Mouse (Mus musculus): ENCODE results near the gene Slc33a1.

Slc33a1 gene

DNA sequence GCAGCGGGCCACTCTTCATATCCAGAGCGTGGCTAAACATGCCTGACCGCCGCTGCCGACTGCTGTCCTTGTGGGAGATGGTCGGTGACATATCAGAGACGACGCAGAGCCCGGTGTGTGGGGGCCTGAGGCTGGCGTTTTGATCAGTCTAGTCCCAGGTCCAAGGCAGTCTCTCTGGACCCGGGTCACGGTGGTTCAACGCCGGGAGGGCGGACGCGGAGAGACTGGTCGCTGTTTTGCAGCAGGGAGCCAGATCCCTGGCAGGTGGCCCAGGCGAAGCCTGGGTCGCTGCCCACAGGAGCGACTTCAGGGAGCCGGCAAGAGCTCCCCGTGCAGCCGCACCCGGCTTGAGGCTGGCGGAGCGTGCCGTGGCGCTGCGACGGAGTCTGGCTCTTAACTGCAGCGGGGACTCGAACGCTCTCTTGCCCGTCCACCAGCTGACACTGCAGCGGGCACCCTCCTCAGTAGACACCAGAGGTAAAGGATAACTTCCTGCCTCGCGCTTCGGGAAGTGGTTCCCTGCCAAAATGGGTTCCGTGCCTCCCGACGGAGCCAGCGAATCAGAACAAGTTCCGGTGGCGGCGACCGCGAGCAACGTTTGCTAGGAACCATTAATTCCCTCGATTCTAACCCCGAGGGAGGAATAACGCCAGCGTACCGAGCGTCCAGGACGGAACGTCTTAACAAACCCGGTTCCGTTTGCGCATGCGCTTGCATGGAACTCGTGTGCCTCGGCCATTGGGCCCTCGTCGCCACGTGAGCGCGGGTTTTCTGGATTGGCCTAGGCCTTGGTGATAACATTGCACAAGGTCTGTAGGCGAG lies at the start of gene Slc33a1:
Gene Slc33a1 (minus strand): TSS at position 669 of the 822 bp plus-strand sequence.
- peak; percentile 97 for DNase-seq (ENCODE audit: low spot score)

DNA sequence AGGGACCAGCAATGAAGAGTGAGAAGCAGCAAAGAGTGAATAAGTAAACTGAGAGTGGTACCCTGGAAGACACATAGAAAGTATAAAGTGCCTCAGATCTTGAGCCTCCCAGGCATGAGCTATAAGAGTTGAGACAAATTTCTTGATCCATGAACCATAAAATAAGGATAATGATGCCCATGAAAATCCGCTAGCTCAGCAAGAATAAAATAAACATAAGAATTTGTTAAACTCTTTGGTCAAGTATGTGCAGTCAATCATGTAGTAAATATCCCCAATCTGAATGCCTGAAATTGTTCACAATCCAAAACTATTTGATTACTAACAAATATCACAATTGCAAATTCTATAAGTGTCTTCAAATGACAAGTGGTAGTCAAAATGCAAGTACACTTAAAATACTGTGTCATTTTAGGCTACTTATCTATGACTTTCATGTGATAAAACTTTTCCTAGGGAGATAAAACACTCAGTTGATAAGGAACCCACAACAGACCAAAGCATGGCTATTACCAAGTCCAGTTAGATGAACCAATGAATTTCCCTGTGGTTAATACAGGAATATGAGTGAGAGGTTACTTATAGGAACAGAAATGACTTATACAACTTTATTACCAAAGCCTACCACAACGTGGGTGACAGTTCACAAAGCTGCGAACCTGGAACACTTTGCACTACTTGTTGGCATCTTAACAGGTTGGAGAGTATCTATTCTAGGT lies 24.3 kb upstream of the Slc33a1 start:
- no peak for DNase-seq (ENCODE audit: low spot score)

DNA sequence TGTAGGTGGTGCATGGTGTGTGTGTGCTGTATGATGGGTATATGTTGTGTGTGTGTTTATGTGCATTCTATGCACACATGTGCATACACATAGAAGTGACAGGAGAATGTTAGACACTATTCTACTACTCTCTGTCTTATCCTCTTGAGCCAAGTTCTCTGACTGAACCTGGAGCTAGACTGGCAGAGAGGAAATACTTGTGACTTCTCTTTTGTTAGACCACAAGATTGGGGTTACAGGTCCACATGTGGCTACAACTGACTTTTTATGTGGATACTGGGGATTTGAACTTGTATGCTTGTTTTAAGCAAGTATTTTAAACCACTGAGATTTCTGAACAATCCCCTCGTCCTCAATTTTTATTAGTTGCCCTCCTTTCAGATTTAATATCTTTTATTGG lies 22.1 kb upstream of the Slc33a1 start:
- DNase-seq (ENCODE audit: low spot score) = no peak

DNA sequence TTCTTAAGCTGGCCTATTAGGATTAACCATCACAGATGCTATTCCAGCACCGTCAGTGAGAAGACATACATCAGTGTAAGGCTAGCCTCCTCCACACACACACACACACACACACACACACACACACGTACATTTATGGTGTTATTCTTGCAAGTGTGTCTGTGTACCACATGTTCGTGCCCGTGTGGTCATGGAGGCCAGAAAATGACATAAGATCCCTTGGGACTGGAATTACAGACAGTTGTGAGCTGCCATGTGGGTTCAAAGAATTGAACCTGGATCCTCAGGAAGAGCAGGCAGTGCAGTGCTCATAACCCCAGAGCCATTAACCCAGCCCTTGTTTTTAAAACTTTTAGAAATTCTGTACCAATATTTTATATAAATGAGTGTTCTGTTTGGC lies 13.3 kb upstream of the Slc33a1 start:
- no peak for DNase-seq (ENCODE audit: low spot score)

DNA sequence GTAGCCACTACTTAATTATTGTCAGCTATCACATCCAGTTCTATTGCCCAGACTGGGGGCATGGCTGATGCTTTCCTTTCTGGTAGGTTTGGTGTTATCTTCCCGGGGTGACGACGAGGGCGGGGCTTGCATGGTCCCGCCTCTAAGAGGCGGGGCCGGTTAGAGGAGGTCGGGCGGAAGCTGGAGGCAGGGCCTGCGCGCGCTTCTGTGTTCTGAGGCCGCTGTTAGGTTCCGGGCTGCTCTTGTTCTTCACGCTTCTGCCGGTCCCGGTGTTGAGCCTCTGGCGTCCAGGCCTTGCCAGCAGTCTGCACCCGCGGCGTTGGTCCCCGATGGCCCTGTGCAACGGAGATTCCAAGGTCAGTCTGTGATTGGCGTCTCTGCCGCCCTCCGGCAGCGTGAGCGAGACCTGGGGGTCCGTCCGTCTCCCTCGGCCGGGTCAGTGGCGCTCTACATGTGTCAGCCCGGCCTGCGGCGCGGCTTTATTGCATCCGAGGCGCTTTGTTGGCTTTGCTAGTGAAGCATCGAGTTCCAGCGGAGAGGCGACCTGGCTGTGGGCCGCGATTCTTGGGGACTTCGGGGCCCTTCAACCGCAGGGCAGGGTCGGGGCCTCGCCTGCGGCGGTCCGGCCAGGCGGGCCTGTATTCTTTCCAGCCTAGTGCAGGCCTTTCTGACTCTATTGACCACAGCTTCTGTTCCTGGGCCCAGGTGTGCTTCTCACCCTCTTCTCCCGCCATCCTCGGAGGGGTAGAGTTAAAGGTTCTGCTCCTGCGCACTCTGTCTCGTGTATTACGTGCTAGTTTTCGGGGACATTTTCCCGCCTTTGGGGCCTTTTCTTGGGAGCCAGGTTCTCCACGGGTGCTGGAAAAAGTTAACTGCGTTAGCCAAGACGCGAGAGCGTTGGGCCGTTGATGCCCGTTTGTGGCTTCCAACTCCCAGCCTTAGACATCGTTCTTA lies 11.7 kb upstream of the Slc33a1 start, which contains the start of gene Gmps:
Gene Gmps (plus strand): TSS at position 152 of the 954 bp plus-strand sequence.
- peak; percentile 91 for DNase-seq (ENCODE audit: low spot score)

DNA sequence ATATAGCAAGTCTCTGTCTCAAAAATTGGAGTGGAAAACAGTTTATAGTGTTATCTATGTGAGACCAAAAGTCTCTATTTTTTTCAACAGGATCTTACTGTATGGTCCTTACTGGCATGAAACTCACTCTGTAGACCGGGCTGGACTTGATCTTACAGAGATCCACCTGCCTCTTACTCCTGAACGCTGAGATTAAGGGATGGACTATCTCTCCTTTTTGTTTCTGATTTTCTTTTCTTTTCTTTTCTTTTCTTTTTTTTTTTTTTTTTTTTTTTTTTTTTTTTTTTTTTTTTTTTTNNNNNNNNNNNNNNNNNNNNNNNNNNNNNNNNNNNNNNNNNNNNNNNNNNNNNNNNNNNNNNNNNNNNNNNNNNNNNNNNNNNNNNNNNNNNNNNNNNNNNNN lies 1.4 kb upstream of the Slc33a1 start:
- no peak for DNase-seq (ENCODE audit: low spot score)

DNA sequence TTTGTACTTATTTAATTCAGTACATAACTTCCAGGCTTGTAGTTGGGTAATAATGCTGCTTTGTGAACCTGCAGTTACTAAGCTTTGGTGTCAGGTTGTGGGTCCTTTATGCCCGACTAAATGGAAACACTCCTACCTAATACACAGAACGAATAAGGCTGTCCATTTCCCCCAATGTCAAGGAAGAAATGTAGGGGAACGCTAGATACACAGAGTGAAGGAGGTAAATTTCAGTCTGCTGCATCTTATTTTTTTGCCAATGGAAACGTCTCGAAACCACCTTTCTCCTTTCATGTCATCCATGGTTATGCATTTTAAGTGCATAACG lies 318 bp upstream of the Slc33a1 start:
- DNase-seq (ENCODE audit: low spot score) = no peak

DNA sequence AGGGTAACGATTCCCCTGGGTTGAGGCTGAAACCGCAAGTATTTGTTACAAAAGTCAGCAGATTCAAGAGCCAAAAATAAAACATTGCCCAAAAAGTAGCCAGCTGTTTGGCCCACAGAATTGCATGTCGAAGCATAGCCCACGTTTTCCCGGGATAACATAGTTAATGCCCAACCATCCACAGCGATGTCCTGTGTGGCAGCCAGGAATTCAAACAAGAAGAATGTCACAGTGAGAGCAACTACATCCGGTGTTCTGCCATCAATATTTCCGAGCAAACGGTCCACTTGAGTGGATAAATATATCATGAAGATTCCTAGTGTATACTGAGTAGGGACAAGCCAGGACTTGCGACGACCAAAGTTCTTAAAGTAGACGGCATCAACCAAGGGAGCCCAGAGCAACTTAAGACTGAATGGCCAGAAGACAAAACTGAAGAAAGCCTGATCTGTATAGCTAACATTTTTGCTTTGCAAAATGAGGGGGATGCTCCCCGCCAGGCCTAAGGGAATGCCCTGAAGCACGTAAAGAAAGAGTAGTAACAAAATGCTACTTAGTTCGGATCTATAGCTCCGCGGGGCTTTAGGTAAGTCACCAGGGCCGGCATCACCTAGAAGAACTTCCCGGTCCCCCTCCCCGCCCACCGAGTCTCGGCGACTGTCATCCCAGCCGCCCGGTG lies 1.0 kb downstream of the Slc33a1 start:
- DNase-seq (ENCODE audit: low spot score) = no peak

DNA sequence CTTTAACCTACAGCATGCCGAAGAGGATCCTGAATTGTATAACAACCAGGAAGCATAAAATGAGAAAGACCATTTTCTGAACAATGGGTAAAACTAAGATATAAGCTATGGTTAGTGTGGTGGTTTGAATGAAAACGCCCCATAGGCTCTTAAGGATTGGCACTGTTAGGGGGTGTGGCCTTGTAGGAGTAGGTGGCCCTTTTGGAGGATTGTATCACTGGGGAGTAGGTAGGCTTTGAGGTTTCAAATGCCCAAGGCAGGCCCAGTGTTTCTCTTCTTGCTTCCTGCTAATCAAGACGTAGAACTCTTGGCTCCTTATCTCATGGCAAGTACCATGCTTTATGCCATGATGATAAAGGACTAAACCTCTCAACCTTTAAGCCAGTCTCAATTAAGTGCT lies 14.7 kb downstream of the Slc33a1 start:
- no peak for DNase-seq (ENCODE audit: low spot score)

DNA sequence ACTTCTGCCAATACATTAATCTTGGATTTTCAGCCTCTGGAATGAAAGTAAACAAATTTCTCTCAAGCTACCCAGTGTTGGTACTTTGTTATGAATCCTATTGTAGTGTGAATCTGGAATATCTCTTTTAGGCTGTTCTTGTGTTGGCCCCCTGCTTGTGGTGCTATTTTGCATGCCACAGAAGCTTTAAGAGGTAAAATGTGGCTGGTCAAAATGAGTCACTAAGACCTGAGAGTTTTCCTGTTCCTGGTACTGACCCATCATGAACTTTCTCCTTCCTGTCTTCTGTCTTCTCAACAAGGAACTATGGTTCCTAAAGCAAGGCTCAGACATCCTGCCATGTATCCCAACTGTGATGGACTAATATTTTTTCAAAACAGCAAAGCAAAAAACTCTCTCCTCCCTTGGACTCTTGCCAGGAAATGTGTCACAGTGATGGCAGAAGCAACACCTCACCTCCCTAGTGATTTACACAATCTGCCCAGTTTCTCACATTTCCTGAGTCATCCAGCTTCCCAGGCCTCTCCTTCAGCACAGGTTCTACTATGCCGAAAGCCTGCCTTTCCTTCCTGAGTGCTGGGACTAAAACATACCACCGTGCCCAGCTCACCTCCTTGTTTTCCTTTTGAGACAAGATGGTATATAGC lies 23.2 kb downstream of the Slc33a1 start:
- no peak for DNase-seq (ENCODE audit: low spot score)

DNA sequence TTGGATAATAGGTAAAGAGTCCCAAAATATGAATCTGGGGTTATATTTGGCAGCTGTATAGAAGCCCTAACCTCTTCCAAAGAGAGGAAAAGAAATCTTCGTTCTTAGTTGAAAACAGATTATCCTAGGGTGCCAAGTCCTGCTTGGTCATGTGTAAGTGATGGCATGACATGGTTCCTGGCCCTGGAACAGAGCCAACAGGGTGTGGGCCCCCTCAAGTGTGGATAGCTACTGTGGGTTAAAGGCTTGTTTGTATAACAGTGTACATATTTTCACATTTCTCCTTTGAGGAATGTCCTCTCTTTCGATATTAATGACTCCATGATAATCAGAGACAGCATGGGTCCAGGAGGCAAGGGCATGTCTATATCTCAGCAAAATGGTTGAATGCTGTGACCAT lies 25.6 kb downstream of the Slc33a1 start:
- no peak for DNase-seq (ENCODE audit: low spot score)

DNA sequence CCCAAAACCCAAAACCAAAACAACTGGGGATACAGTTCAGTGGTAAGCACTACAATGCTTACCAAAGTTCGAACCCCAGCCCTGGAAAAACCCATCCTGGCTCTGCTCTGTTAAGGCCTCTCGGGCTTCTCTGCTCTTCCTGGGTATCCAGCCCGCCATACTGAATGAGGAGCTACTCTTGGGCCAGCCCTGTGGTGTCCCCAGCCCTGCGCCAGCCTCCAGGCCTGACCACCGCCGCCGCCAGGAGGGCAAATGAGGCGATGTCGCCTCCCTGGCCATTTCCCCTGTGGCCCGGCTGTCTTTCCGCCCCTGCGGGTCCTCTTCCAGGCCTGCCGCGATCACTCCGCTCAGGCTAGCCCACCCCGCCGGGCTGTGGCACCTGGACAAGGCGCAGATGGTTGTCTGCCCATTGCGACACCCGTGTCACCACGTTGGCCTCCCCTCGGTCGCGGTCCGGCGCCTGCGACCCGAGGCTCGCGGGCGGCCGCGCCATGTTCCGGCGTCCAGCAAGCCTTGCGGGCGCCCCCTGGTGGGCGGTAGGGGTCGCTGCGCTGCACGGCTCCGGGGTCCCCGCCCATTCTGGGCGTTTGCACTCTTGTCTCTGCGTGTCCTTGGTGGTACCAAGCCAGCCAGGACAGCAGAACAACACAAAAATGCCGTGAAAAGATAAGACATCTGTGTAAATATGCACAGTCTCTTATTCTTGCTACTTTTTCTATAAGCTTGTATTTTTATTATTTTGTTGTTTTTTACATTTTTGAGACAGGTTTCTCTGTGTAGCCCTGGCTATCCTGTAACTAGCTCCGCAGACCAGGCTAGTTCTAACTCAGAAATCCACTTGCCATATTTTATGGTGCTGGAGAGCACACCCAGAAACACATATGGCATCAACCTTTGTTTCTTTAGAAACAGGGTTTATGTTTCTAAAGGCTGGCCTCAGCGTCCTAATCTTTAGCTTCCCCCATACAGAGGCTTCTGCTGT lies 35.4 kb downstream of the Slc33a1 start, which contains the start of gene E130311K13Rik:
Gene E130311K13Rik (minus strand): TSS at position 595 of the 982 bp plus-strand sequence.
- peak; percentile 94 for DNase-seq (ENCODE audit: low spot score)

DNA sequence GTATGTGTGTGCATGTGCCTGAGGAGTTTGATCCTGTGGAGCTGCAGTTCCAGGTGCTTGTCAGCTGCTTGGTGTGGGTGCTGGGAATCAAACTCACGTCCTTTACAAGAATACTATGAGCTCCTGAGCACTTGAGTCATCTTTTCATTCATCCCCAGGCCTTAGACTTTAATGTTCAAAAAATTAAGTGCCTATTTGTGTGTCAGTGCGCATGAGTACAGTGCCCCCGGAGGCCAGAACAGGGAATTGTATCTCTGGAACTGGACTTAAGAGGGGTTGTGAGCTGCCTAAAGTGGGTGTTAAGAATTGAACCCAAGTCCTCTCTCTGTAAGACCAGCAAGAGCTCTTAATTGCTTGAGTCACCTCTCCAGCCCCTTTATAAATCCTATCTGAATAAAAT lies 44.9 kb downstream of the Slc33a1 start:
- DNase-seq (ENCODE audit: low spot score) = no peak

DNA sequence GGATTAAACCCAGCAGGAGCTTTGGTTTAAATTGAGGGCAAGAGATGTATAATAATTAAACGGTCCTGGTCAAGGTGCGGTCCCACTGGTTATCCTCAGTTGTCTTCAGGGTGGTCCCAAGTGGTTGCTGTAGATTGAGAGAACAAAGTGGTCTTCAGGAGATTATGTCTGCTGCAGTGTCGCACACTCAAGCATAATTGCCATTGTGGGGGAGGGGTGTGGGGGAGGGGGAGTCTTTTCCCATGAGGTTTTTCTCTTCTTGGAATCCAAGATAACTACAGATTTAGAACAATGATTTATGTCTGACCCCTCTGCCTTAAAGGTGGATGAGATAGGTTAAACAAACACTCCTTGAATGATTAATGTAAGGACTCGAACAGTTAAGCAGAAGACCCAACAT lies 54.3 kb downstream of the Slc33a1 start:
- no peak for DNase-seq (ENCODE audit: low spot score)

DNA sequence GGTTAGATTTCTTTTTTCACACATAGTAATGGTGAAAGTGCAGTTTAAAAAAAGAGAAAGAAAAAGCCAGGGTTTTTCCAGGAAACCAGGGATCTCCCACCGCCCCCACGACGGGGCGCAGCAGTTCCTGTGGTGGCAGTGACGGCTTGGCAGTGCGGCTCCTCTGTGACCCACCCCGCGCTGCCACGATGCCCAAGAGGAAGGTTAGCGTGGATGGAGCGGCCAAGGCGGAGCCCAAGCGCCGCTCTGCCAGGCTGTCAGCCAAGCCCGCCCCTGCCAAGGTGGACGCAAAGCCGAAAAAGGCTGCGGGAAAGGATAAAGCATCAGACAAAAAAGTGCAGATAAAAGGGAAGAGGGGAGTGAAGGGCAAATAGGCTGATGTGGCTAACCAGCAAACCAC lies 59.3 kb downstream of the Slc33a1 start:
- DNase-seq (ENCODE audit: low spot score) = peak; percentile 40

DNA sequence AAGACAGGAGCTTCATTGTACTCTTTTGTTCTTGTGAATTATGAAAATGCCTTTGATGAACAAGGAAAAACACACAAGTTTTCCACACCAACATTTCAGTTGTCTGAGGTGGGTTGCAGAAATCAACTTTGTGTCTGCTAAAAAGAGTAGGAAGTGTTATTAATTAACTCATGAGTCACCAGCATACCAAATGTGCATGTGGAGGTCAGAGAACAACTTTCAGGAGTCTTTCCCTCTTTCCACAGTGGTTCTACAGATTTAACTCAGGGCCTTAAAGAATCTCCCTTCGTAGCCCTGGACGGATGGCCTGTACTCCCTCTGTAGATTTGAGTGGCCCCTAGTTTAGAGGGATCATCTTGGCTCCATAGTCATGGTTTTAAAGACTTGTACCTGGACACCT lies 60.4 kb downstream of the Slc33a1 start:
- DNase-seq (ENCODE audit: low spot score) = no peak

DNA sequence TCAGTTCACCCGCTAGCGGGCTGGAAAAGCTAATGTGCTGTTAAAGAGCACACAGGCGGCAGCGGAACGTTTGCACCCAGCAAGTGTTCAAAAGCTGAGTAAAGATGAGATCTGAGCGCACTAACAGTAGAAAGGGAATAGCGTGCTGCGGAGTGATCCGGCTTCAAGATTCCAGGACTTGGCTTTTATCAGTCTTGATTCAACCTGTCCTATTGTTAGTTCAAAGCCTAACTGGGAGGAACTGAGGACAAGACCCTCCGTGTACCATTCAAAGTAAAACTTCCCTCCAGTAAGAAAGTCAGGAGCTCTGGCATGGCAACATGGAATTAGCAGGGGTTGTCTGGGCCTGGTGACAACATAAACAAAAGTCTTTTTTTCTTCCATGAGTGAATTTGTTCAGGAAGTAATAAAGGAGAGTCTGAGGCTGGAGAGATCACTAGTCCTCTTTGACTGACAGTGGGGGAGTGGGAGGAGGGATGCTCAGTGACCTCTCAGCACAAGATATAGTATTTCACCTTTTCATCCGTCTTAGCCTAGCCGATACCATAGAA lies 64.5 kb downstream of the Slc33a1 start:
- DNase-seq (ENCODE audit: low spot score) = peak; percentile 5

DNA sequence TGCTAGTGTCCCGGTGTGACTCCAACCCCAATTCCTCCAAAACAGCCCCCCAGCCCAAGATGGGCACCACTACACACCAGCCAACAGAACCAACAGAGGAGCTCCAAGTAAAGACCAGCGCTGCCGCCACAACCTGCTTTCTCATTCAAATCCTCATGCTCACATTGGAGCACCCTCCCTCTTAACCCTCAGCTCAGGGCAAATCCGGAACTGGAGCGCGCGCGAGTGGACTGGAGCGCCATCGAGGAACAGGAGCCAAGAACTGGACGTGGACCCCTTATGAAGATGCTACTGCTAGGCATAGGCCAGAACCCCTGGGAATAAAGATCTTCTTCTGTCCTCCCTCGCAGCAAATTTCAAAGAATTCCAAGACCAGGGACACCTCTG lies 65.3 kb downstream of the Slc33a1 start, which contains the start of gene Plch1:
Gene Plch1 (minus strand): TSS at position 164 of the 387 bp plus-strand sequence.
- peak; percentile 66 for DNase-seq (ENCODE audit: low spot score)

DNA sequence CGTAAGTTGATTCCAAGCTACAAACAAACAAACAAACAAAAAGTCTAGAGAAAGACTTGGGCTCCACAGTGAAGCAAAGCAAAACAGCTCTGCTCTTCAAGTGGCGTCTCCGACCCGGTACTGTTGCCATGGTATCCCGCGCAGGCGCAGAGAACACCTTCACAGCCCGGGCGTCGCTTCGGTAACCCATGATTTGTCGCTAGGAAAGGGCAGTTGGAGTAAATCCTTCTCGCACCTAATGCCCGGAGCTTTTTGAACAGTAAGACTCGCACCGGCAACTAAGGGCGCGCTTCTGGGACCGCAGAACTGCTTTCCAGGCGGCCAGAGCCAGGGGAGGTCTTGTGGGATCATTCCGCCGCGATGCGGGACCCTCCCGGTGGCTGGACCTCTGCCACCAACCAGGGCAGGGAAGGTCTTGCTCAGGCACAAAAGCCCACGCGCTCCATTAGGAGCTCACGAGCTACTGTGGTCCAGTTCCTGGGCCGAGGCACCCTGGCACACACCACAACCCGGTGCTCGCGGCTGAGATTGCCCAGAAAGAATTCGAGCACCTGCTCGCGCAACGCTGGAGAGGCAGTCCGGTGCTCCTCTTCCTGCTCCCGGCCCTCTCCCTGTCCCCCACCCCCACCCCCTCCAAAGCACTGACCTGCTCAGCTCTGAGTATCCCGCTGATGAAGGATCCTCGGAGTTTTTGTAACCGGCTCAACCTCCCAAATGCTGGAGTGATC lies 65.8 kb downstream of the Slc33a1 start:
- DNase-seq (ENCODE audit: low spot score) = peak; percentile 81

All from ovary, postnatal 36 days (tissue).